16 mouse cellular contexts compared by ENCODE assay signal in genomic region chr5:139334394-139334793, GRCm38 (mm10). TPM values are rescaled to one million over a fixed set of nuclear protein-coding genes. Genes with fewer than 3 reads are reported as not detected.
"Had no signal": no experiment of that assay in that cellular context is flagged by ENCODE, and none has a peak within 500 bp of the region (broad histone marks: within the 10 kb centered on the region; RNA-seq: fewer than 3 reads in every experiment).

No protein-coding gene starts in this region.

RNA-seq across cellular contexts. Expression of gene Cyp2w1, which starts 18.0 kb away (rescaled TPM):
- total RNA-seq: layer of hippocampus, adult 8-10 months; layer of hippocampus, postnatal 10 days; layer of hippocampus, postnatal 36 days; left cerebral cortex, adult 8-10 months; left cerebral cortex, postnatal 14 days; left cerebral cortex, postnatal 4 days; megakaryocyte progenitor cell, adult 5-6 weeks; megakaryocyte-erythroid progenitor cell, adult 5-6 weeks had no signal
- polyA plus RNA-seq: kidney, embryonic 16.5 days; liver, embryonic 12.5 days; lung, embryonic 15.5 days; midbrain, embryonic 11.5 days; midbrain, embryonic 14.5 days; neural tube, embryonic 12.5 days; neural tube, embryonic 15.5 days; thymus, postnatal 0 days had no signal
